Mouse (Mus musculus): ENCODE results near the gene Nrip1.

GRCm38 (mm10) chr16:76373671-76374091 lies at the start of gene Nrip1:
- TF ChIP-seq POLR2A (IDR thresholded peaks at IDR 0.05; ENCODE audit: insufficient read depth, low read depth, low read length) (no peak), CTCF (IDR thresholded peaks at IDR 0.05; ENCODE audit: insufficient read depth, low read depth, low read length) (no peak)
